Mouse (Mus musculus) large intestine, adult 2 months (tissue): ENCODE results near the gene Tmem91. TPM values are rescaled to one million over a fixed set of nuclear protein-coding genes. Genes with fewer than 3 reads are reported as not detected.
A peak's percentile ranks its signal among the peaks of the same experiment; 100 is the strongest.
"Not testable (repeated sequence)": the region's sequence is repeated elsewhere in the genome, so short reads cannot be mapped to it uniquely, and the experiment has no call there.

Experiments
- DNase-seq: peaks from one replicate; pipeline ENCODE4 v3.0.0-alpha.2; 2012; ENCODE audit warnings: low read depth, low spot score
- WGBS: fragments of 180-500 bp; shearing (Covaris S2); methylation state at CpG from one replicate; pipeline ENCODE4 v1.1.7; 2018; 5-methylcytosine and 5-hydroxymethylcytosine counted together
- polyA plus RNA-seq: library from polyadenylated mRNA; depleted of rRNA; stranded (reverse); fragments of >200 nt; gene quantifications from 2 replicates; pipeline ENCODE4 v1.2.3, GENCODE M21; 2012; rRNA removed

Tmem91 gene
- 0.29 and 0.79 TPM in 2 replicates for polyA plus RNA-seq

DNA sequence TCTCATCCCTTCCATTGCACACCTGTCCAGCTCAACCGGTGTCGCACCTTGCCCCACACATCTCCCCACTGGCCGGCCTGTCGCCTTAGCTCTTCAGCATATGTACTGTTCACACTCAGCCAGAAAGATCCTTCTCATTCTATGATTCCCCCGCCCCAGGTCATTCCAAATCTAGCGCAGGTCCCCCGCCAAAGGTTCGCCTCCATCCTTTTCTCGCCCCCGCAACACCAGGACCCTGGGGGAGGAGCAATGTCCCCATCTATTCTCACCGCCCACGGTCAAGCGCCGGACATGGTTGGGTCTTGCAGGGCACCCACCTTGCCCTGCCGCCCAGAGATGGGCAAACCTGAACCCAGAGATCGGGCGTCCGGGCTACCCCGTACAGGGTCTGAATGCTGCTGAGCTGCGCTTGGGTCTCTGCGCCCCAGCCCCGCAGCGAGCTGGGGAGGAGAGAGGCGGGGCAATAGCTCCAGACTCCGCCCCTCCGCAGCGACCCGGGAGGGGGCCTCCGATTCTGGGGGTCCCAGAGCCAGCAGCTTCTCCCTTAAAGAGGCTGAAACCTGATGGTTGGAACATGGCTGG, at the start of gene Tmem91:
Gene Tmem91, minus strand, starts transcription at position 448 of the 582 bp plus-strand sequence.
- no peak for DNase-seq
- 3% methylated on average over 29 of the region's 29 CpGs for WGBS

DNA sequence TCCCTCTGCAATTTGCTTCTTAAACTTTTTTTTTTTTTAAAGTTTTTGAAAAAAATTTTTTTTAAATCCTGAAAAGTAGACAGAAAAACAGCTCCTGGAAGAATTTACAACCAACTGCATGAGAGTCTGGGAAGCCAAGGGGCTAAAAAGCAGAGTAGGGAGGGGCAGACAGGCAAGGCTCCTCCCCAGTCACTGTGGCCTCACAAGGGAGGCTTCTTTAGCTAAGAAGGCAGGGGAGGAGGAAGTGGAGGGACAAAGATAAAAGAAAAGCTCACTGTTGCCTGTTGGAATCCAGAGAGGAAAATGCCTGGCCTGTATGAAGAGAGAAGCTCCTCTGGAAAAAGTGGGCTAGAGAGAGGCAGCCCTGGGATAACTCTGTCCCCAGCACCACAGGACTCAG, 46.8 kb upstream of the Tmem91 start:
- not testable (repeated sequence) for DNase-seq

GRCm38 (mm10) chr7:25720760-25721159, 45.8 kb upstream of the Tmem91 start:
- no peak for DNase-seq
- 71% methylated on average over 5 of the region's 5 CpGs for WGBS

- 52% methylated on average over 10 of the region's 10 CpGs for WGBS
- DNase-seq, result no peak
Observed at GRCm38 (mm10) chr7:25719761-25720610, 45.0 kb upstream of the Tmem91 start.

DNA sequence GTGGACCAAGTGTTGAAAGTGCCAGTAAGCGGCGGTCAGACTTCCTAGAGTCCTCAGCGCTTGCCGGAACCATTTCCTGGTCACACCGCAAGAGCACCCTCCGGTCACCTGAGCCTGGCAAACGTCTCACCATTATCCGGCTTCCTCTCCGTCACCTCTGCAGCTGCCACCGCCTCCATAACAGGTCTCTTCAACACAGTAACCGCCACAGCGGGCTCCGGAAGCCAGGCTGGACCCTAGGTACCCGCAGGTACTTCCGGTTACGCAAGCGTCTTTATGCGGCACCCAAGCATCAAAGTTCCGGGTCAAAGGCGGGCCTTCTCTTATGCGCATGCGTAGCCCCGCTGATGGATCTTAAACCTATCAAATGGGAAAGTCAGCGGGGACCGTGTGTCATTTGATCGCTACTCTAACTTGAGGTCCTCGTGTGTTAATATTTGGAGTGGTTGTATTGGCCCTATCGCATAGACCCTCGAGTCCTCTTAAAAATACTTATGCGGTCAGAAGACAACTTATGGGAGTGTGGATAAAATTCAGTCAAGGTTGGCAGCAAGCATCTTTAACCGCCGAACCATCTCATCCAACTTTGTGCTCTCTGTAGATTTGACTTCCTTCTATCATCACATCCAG, 43.9 kb upstream of the Tmem91 start, which contains the start of gene Ccdc97:
Gene Ccdc97, minus strand, starts transcription at position 301 of the 630 bp plus-strand sequence.
- WGBS, result 4% methylated on average over 32 of the region's 32 CpGs
- peak; percentile 94 for DNase-seq

DNA sequence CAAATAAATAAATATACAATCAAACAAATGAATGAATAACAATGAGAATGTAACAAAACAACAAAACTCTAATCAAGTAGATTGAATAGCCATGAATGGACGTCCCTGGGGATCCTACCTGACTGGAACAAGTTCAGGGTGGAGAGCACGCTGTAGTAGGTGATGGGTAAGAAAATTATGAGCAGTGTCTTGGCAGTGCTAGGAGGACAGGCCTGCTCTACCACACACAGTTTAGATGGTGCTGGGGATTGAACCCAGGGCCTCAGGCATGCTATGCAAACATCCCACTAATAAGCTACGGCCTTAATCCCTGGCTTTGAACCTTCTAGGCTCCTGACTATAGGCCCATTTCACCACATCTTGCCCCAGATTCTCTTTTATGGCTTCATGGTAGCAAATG, 42.5 kb upstream of the Tmem91 start:
- WGBS, result 82% methylated on average over 3 of the region's 3 CpGs
- DNase-seq, result no peak

DNA sequence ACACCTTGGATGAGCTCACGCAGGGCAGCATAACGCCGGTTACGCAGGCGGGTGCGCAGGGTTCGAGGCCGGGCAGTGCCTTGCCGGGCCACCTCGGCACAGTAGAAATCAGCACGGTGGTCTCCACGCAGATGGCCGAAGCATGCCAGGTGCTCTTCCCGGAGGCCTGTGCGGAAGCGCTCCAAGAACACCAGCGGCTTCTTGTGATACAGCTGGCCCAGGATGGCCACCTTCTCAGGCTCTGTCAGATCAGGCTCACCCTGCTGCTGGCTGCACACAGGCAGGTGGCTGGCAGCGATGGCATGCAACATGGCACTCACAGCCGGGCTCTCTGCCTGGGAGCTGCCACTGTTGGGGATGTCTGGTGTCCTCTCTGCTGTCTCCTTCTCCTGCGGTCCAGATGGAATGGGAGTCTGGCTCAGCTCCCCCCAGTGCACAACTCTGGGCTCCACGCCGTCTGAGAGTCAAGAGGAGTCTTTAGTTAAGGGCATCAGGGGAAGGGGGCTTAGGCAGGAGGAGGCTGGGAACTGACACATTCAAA, 40.8 kb upstream of the Tmem91 start:
- 96% methylated on average over 22 of the region's 22 CpGs for WGBS
- no peak for DNase-seq

DNA sequence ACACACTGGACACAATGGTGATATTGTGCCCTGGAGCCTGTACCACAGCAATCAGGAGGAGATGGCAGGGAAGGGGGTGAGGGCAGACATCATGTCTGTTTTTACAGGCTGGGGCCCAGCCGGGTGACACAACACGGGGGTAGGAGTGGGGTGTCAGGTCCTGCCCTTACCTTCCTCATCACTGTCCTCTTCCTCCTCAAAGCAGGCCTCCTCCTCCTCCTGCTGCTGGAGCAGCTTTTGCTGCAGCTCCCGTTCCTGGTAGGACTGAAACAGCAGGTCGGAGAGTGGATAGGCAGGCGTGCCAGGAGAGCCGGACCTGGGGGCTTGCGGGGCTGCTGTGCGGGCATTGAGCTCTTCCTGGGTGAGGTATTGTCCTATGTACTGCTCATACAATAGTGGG, 39.6 kb upstream of the Tmem91 start:
- DNase-seq, result no peak
- WGBS, result 89% methylated on average over 8 of the region's 8 CpGs

- no peak for DNase-seq
- 91% methylated on average over 9 of the region's 9 CpGs for WGBS
Observed at GRCm38 (mm10) chr7:25712801-25713200, 37.8 kb upstream of the Tmem91 start.

GRCm38 (mm10) chr7:25711731-25712197, 36.8 kb upstream of the Tmem91 start:
- no peak for DNase-seq
- 34% methylated on average over 7 of the region's 7 CpGs for WGBS

- DNase-seq, result no peak
- WGBS, result 68% methylated on average over 5 of the region's 5 CpGs
Observed at GRCm38 (mm10) chr7:25711165-25711564, 36.2 kb upstream of the Tmem91 start.

DNA sequence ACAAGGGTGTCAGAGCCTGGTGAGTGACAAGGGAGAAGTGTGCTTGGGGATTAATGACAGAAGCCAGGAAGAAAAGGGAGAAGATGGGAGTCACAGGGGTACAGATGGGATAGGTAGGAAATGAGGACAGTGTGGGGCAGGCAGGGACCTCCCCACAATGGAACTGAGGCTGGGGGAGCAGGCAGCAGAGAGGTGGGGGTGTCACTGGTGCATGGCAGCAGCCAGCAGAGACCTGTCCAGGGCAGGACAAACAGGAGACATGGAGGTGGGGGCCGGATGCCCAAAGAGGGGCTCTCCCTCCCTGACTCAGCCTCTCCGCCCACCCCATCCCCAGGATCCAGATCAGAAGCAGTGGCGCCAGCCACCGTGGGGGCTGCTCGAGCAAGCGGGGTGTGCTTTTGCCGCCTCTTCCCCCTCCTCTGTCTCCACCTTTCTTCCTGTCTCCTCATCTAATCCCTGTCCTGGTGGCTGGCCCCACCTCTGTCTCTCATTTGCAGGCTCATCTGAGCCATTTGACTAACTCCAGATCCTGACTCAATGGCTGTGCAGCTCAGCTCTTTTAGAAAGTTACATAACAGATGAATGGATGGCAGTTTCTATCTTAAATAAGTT, 35.7 kb upstream of the Tmem91 start:
- no peak for DNase-seq
- 22% methylated on average over 7 of the region's 7 CpGs for WGBS

DNA sequence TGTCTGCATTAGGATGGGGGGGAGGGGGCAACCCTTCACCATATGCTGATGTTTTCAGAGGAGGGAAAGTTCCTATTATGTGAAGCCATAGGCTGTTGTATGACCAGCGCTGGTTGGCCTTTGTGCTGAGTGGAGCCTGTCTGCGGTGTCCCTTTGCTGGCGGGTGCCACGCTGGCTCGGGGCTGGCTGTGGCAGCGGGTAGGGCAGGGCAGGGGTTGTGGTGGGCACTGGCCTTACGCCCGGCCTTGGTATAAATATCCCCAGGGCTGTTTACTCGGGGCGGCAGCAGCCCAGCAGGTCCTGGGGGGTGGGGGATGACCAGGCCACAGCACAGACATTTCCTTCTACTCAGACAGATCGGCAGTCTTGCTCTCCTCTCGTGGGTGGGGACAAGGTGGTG, 35.0 kb upstream of the Tmem91 start:
- WGBS, result 19% methylated on average over 12 of the region's 12 CpGs

DNA sequence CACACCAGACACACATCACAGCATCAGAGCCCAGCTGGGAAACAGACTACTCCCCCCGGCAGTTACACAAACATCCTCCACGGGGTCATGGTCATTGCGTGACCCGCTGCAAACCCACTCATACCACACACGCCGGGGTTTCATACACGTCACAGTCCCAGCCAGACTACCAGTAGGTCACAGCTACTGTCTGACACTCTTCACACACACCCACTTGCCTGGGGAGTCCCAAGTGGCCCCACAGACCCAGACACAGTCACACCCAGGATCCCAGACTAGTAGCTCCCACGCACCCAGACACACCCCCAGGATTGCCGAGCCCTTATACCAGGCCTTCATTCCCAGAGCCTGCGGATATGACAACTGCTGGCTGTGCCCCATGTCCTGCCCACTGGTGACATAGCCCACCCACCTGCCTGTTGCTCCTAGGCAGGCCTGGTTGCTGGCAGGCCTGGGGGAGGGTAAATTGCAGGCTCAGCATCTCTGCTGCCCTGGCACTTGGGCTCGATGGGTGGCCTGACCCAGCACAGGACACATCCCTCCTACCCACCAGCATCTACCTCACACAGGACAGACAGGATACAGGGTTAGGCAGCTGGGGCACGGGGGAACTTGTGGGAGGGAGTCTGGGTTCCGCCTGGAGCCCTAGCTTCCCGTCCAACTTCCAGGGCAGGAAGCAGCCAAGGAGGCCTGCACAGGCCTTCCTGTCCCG, 32.8 kb upstream of the Tmem91 start:
- DNase-seq, result no peak
- WGBS, result 58% methylated on average over 15 of the region's 15 CpGs

More for the DNA sequence above, 35.0 kb upstream of the Tmem91 start:
- no peak for DNase-seq

DNA sequence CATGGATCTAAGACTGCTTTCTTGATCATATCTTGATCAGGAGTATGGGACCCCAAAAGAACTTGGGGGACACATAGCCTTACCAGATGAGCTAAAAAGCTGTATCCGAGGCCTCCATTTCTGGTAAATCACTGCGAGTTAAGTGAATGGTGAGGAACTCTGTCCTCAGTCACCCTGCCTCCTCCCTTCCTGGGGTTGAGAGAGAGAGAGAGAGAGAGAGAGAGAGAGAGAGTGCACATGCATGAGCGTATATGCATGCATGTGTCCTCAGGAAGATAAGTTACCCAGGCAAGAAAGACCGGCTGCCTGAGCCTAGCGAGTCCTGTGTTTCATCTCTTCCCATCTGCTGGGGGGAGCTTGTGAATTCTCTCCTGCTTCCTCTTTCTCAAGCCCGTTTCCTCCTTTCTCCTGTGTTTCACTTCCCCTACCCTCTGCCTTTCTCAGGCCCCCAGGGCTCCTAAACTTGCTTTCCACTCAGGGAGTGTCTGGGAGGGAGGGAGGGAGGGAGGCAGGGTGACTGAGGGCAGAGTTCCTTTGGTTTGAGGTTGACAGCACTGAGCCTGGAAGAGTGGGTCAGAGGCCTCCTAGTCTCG, 31.7 kb upstream of the Tmem91 start:
- 70% methylated on average over 7 of the region's 7 CpGs for WGBS
- no peak for DNase-seq

DNA sequence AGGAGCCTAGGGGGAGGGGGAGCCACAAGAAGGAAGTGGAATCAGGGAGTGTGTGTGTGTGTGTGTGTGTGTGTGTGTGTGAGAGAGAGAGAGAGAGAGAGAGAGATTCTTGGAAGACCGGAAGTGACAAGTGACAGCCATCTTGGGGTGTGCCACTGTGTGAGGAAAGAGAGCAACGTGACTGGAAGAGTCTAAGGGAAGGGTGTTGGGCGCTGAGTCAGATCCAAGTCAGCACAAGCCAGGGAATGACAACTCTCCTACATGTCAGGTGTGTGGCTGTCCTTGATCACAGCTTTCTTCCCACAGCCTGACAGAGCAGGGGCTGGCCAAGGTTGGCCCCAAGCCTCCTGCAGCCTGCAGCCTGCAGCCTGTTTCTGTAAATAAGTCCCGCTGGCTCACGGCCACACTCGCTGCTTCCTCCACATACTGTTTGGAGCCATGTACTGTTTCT, 30.9 kb upstream of the Tmem91 start:
- WGBS, result 36% methylated on average over 6 of the region's 6 CpGs
- DNase-seq, result no peak

- WGBS, result 27% methylated on average over 37 of the region's 37 CpGs
- DNase-seq, result no peak
Observed at GRCm38 (mm10) chr7:25704716-25705364, 29.9 kb upstream of the Tmem91 start.

GRCm38 (mm10) chr7:25703793-25704494, 29.0 kb upstream of the Tmem91 start:
- WGBS, result 61% methylated on average over 10 of the region's 10 CpGs
- no peak for DNase-seq
